Mouse (Mus musculus) adipocyte (in vitro differentiated cells): ENCODE data around the gene Igdcc3.
A peak's percentile ranks its signal among the peaks of the same experiment; 100 is the strongest.

ENCODE experiments used
- DNase-seq: peaks from one replicate; pipeline ENCODE4 v3.0.0-alpha.2; 2016; ENCODE audit warnings: low spot score

The Igdcc3 gene

GRCm38 (mm10) chr9:65140936-65141305 lies at the start of gene Igdcc3:
Gene Igdcc3, plus strand, starts transcription at chr9:65141189.
- no peak for DNase-seq

DNA sequence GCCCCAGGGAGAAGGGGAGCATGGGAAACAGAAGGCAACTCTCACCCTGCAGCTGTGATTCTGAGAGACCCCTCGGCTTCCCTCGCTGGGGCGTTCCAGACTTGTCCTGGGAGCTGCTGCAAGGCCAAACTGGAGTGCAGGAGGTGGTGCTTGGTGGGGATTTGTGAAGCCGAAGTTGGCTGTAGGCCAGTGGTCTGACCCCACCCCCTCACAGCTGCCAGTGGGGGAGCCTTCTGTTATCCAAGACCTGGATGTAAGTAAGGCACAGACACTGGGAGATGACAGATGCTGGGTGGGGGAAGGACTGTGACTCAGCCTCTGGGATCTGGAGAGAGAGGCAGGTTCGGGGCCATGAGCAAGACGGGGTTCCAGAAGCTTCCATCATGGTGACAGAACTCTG lies 46.8 kb upstream of the Igdcc3 start:
- DNase-seq, result no peak

- no peak for DNase-seq
Observed at GRCm38 (mm10) chr9:65100991-65101685, 39.9 kb upstream of the Igdcc3 start, which contains the start of gene Igdcc4. Gene Igdcc4, plus strand, starts transcription at chr9:65101486.

DNA sequence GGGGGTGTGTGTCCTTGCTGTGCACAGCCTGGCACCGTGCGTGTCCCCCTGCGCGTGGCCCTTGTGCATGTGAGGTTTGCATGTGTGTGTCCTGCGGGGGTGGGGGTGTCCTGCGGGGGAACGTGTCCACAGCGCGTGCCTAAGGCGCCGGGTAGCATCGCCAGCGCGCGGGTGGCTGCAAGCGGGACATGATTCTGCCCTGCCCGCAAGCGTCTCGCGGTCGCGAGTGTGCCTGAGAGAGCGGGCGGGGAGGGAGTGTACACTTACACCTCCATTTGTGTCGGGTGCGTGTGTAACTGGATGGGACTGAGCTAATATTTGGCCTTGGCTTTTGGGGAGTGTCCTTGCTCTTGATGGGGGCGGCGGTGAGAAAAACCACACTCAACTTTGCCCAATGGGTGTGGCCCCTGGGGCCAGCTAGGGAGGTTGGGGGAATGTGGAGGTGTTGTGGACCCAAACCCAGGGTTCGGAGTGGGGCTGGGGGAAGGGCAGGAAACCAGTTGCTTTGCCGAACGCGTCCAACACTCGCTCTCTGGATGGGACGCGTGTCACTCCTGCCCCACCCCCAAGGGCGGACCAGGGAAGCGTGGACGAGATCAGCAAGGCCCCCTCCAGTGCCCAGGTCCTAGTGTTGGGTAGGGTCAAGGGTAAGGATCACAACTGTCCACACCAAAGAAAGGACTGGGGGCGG lies 39.2 kb upstream of the Igdcc3 start:
- DNase-seq, result no peak

DNA sequence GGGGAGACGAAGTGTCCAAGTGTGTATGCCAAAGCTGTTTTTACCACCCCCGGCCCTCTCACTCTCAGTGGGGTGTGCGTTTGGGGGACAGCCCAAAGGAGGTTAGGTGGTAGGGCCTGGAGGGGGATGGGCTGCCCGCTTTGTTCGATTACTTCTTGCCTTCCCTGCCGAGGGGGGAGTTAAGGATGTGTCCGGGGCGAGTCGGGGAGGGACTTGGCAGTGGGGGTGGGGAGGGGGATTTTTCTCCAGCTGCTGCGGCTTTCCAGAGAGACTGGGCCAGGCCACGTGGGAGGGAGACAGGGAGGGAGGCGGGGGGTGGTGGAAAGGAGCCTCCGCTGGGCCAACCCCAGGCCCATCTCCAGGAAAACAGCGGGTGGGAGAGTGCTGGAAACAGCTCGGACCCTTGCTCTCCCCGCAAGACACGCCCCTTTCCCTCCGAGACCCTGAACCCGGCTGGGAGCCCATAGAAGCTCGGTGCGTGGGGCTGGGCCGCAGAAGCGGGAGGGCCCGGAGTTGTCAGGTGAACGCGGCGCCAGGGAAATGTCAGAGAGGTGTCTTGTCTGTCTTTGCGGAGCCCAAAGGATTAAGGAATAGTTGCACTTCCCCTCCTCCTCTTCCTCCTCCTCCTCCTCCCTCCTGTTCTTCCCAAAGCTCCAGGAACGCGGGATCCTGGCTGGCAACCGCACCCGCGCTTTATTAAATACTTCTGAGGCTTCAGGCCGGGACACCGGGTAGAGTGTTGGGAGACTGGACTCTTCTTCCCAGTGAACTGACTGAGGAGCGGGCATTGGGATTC lies 38.4 kb upstream of the Igdcc3 start:
- DNase-seq, result no peak

- no peak for DNase-seq
Observed at GRCm38 (mm10) chr9:65103173-65103752, 37.7 kb upstream of the Igdcc3 start.

DNA sequence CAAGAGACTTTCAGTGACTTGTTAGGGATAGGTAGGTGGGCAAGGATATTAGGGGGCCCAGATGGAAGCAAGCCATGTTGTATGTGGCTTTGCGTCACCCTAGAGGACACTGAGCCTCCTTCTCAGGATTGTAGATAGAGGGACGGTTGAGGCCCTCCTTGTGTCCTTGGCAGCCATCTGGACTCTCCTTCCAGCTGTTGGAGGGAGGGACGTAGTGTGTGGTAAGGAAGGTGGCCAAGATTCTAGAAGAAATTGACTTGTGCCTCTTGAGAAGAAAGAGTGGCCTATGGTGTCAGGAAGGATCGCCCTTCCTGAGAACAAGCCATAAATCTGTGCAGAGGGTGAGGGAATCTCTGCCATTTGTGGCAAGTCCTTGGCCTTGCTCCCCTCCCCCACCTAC lies 34.2 kb upstream of the Igdcc3 start:
- no peak for DNase-seq

DNA sequence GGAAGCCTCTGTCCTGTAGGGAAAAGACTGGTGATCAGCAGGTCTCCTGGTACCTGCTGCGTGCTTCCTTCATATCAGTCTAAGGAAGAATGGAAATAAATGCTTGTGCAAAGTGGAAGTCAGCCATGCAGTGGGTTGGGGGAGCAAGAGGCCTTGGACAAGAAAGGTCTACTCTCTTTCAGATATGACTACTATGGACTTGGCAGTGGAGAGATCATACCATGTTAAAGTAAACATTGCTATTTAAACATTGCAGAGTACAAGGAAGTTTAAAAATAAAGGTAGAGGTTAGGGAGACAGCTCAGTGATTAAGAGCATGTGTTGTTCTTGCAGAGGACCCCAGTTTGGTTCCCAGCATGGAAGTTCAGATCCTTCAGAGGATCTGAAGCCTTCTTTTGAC lies 33.1 kb upstream of the Igdcc3 start:
- DNase-seq, result no peak

GRCm38 (mm10) chr9:65109132-65110072 lies 31.6 kb upstream of the Igdcc3 start:
- DNase-seq, result no peak

GRCm38 (mm10) chr9:65111698-65112097 lies 29.3 kb upstream of the Igdcc3 start:
- no peak for DNase-seq

- DNase-seq, result no peak
Observed at GRCm38 (mm10) chr9:65113694-65114093, 27.3 kb upstream of the Igdcc3 start.

- no peak for DNase-seq
Observed at GRCm38 (mm10) chr9:65115891-65116290, 25.1 kb upstream of the Igdcc3 start.

- peak; percentile 6 for DNase-seq
Observed at GRCm38 (mm10) chr9:65117516-65117915, 23.5 kb upstream of the Igdcc3 start.

DNA sequence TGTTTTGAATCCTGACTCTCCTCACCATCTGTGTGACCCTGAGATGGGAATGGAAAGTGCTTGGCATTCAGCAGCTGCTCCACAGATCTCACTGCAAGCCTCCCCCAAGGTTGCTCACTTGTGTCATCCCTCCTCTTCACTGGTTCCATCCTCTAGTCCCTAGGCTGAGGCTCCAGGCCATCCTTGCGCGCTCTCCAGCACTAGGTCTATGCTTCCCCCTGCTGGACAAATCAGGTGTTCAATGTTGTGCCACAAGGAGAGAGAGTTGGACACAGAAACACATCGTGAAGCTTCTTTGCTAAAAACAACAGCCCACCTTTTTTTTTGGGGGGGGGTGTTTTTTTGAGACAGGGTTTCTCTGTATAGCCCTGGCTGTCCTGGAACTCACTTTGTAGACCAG lies 20.1 kb upstream of the Igdcc3 start:
- peak; percentile 67 for DNase-seq

- no peak for DNase-seq
Observed at GRCm38 (mm10) chr9:65122545-65122944, 18.4 kb upstream of the Igdcc3 start.

GRCm38 (mm10) chr9:65123552-65124168 lies 17.3 kb upstream of the Igdcc3 start:
- DNase-seq, result no peak

GRCm38 (mm10) chr9:65128123-65128815 lies 12.7 kb upstream of the Igdcc3 start:
- DNase-seq, result no peak

DNA sequence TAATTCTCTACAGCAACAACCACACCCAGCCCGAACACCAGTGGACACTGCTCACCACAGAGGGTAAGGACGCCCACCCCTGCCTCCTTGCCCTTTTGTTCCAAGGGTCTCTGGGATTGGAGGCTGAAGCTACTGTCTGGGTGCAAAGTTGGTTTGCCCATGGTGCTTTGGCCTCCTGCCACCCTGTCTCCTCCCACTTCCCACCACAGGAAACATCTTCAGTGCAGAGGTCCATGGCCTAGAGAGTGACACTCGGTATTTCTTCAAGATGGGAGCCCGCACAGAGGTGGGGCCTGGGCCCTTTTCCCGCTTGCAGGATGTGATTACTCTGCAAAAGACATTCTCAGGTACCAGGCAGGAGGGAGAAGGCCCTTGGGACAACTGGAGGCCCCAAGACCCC lies 9.3 kb upstream of the Igdcc3 start:
- no peak for DNase-seq

DNA sequence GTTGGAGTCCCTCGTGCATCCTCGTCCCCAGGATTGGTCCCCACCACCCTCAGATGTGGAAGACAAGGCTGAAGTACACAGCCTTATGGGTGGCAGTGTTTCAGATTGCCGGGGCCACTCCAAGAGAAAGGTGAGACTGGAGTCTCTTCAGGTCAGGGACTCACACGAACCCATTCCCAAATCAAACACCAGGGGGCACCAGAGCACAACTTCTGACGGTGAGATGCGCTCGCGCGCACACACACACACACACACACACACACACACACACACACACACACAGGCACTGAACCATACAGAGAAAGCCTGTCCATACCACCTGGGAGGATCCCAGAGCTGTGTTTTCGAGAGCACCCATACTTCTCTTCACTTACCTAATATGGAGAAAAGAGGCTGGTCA lies 7.2 kb upstream of the Igdcc3 start:
- DNase-seq, result peak; percentile 81

DNA sequence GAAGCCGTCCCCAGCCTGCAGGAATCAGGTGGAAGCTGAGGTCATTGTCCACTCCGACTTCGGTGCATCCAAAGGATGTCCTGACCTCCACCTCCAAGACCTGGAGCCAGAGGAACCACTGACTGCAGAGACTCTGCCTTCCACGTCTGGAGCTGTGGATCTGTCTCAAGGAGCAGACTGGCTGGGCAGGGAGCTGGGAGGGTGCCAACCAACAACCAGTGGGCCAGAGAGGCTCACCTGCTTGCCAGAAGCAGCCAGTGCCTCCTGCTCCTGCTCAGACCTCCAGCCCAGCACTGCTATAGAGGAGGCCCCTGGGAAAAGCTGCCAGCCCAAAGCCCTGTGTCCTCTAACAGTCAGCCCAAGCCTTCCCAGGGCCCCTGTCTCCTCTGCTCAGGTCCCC lies 5.9 kb upstream of the Igdcc3 start:
- no peak for DNase-seq
